Mouse (Mus musculus) testis, postnatal 10 days (tissue): ENCODE data around the gene Ttc30a1.

Experiments used
- DNase-seq: peaks from one replicate; pipeline ENCODE4 v3.0.0; 2021; ENCODE audit warnings: low spot score

The Ttc30a1 gene

GRCm38 (mm10) chr2:75930941-75931340, 50.8 kb downstream of the Ttc30a1 start:
- no peak for DNase-seq

- DNase-seq: no peak
These were observed 51.9 kb downstream of the Ttc30a1 start for GRCm38 (mm10) chr2:75929786-75930444.

GRCm38 (mm10) chr2:75929141-75929540, 52.6 kb downstream of the Ttc30a1 start:
- no peak for DNase-seq
